Mouse (Mus musculus): ENCODE data around the gene Tead1. TPM values are rescaled to one million over a fixed set of nuclear protein-coding genes. Genes with fewer than 3 reads are reported as not detected.

Tead1 gene
- total RNA-seq, 4 experiments from 2014 or later: 166 to 191 (median 175) TPM

GRCm38 (mm10) chr7:112721859-112722258 is 42.7 kb downstream of the Tead1 start:
- DNase-seq (ENCODE audit: low spot score): no peak

GRCm38 (mm10) chr7:112728399-112728798 is 49.3 kb downstream of the Tead1 start:
- no peak for DNase-seq (ENCODE audit: low spot score)

GRCm38 (mm10) chr7:112730209-112730608 is 51.1 kb downstream of the Tead1 start:
- no peak for DNase-seq (ENCODE audit: low spot score)

DNA sequence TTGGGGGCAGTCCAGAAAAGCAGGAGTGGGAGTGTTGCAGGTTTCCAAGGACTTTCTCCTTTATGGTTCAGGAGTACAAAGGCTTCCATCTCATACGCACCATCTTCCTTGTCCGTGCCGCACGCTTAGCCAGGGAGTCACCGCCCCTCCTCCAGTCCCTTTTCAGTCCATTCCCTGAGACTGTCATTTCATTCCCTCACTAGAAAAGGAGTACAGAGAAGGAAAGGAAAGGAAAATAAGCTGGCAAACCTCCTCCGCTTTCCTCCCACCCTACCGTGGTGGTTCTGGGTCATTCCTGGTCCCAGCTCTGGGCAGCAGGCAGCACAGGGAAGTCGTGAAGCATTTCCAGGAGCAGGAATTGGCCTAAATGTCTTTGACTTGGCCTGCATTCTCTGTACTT is 52.5 kb downstream of the Tead1 start:
- no peak for DNase-seq (ENCODE audit: low spot score)

DNA sequence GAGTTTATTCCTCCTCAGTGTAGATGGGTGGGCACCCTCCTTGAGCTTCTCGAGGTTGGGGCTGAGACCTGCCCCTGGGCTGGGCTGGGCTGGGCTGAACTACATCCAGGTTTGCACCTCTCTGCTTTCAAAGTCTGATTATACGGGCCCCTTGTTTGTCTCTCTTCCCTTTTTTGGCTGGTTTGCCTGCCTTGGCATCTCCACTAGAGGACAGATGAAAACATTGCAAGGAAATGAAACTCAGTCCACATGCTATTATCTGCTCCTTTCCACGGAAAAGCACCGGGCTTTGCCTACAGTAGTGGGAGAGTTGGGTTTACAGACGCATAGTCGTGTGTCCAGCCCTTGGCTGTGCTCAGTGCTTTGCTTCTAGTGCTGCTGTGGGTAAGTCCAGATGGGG is 60.1 kb downstream of the Tead1 start:
- DNase-seq (ENCODE audit: low spot score): no peak

- DNase-seq (ENCODE audit: low spot score): peak; percentile 59
Observed at GRCm38 (mm10) chr7:112741790-112742189, 62.7 kb downstream of the Tead1 start.

DNA sequence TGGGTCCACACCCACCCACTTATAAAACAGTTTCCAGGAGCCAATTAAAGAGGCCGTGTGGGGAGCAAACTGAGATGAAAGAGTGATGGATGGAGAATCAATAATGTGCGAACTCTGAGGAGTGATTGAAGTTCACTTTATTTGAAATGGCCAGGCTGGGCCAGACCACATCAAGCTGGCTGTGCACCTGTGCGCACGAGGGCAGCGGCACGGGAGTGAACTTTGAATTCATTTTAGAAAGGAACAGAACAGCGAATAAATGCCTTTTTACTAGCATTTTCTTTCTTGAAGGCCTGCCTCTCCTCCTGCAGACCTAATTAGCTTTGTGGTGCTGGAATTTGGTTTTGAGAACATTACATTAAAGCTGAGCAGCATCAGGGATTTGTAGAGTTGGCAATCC is 63.9 kb downstream of the Tead1 start:
- no peak for DNase-seq (ENCODE audit: low spot score)

DNA sequence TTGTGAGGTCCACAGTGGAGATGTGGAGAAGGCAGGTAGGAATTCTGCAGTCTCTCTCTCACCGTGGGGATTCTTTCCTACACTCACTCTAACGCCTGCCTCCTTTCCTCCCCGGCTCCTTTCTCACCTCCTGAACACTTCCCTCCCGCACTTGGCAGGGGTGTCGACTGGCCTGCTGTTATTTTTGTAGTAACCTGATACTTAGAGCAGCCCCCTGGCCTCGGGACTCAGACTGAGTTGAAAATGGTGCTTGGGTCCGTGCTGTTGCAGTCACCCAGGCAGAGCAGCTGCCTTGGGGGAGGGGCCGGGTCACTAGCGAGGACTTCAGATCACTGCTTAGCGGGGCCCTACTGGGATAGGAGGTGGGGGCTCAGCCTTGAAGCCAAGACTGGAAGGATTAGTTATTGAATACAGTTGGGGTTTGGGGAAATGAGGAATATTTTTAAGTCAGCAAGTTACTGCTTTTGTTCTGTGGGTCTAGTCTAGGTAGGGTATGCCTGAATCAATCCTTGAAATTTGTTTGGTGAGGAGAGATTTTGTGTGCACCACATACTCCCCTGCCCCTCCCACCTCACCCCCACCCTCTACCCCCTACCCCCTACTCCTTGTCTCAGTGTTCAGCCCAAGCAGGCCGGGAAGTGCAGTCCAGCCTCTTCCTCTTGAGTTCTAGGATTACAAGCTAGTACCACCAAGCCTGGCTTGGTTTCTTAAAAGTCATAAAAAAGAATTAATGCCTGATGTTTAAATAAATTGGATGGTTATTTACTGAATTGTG is 64.7 kb downstream of the Tead1 start:
- DNase-seq (ENCODE audit: low spot score): no peak

DNA sequence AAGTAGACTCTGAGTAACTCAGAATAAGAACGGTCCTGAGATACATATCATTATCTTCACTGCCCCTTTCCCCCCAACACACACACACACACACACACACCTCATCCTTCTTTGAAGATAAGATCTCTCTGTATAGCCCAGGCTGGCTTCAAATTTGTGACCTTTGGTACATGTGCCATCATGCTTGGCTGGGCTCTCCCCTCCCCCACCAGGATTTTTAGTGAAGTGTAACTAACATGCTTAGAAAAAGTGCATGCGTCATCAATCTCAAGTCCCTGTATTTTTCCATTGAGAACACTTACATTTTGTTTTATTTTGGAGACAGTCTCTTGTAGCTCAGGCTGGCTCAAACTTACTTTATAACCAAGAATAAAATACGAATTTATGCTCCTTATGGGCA is 68.1 kb downstream of the Tead1 start:
- DNase-seq (ENCODE audit: low spot score): no peak

DNA sequence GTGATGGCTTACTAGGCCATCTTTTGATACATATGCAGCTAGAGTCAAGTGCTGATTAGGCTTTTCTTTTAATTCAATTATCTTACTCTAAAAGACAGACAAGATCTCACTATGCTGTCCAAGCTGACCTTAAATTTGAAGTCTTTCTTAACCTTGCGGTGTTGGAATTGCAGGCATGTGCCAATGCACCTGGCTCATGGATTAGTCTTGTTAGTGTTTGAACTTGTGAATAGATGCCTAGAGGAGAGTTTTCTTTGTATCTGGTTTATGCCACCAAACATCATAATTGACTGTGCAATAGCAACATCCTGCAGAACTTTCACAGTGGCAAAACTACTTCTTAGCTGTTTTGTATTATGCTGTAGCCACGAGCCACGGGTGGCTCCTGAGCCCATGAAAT is 68.7 kb downstream of the Tead1 start:
- DNase-seq (ENCODE audit: low spot score): no peak

- no peak for DNase-seq (ENCODE audit: low spot score)
Observed at GRCm38 (mm10) chr7:112748327-112748726, 69.2 kb downstream of the Tead1 start.

GRCm38 (mm10) chr7:112750101-112750500 is 71.0 kb downstream of the Tead1 start:
- no peak for DNase-seq (ENCODE audit: low spot score)

GRCm38 (mm10) chr7:112752311-112752710 is 73.2 kb downstream of the Tead1 start:
- no peak for DNase-seq (ENCODE audit: low spot score)

- no peak for DNase-seq (ENCODE audit: low spot score)
Observed at GRCm38 (mm10) chr7:112753314-112753713, 74.2 kb downstream of the Tead1 start.

GRCm38 (mm10) chr7:112759359-112759975 is 80.3 kb downstream of the Tead1 start:
- no peak for DNase-seq (ENCODE audit: low spot score)

- DNase-seq (ENCODE audit: low spot score): no peak
Observed at GRCm38 (mm10) chr7:112760293-112760692, 81.2 kb downstream of the Tead1 start.

DNA sequence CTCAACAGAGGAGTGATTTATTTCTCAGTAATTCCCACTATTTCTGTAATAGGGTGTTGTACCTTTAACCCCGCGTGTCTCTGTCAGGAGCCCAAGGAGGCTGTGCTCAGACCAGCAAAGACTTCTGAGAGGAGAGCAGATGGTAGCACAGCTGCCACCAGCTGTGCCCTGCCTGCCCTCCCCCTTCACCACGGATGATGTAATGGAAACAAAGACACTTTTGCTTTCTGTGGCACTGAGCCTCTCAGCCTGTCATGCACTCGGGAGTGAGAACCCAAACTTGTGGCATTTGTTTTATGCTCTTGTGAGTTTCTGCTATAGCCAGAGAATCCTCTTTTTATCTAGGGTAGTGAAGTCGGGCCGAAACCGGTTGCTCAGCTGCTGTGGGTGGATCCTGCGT is 81.7 kb downstream of the Tead1 start:
- DNase-seq (ENCODE audit: low spot score): peak; percentile 62

GRCm38 (mm10) chr7:112762870-112763269 is 83.8 kb downstream of the Tead1 start:
- no peak for DNase-seq (ENCODE audit: low spot score)

- peak; percentile 74 for DNase-seq (ENCODE audit: low spot score)
Observed at GRCm38 (mm10) chr7:112763513-112763912, 84.4 kb downstream of the Tead1 start.

DNA sequence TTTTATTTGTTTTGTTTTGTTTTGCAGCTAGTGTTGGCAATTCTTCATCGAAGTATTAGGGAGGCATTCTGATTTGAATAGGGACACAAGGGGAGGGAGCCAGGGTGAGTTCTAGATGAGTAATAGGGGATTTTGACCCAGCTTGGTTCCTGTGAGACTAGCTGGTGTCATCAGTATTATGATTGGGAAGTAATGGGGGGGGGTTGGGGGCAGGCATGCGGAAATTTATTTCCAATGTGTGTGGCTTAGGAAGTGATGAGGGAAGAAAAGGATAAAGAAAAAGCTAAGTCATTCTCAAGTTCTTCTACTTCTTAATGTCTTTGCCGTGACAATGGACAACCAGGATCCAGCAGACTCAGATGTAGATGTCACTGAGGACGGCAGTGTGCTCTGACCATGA is 85.8 kb downstream of the Tead1 start:
- DNase-seq (ENCODE audit: low spot score): no peak

DNA sequence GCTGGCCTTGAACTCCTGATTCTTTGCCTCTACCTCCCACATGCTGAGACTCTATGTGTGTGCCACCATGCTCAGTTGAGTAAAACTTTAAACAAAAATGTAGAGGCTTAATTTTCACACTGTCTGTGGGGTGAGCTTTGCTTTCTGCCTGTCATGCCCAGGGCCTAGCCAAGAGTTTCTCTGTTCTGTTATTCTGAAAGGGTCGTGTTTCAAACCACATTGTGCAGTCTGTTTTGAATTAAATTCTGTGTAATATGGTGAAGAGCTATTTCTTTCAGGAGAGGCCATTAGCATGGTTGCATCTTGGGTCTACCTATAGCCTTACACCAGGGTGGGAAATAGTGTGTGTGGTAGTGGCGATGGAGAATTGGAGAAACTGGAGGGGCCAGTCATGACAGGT is 90.7 kb downstream of the Tead1 start:
- no peak for DNase-seq (ENCODE audit: low spot score)

- no peak for DNase-seq (ENCODE audit: low spot score)
Observed at GRCm38 (mm10) chr7:112771461-112771860, 92.3 kb downstream of the Tead1 start.

DNA sequence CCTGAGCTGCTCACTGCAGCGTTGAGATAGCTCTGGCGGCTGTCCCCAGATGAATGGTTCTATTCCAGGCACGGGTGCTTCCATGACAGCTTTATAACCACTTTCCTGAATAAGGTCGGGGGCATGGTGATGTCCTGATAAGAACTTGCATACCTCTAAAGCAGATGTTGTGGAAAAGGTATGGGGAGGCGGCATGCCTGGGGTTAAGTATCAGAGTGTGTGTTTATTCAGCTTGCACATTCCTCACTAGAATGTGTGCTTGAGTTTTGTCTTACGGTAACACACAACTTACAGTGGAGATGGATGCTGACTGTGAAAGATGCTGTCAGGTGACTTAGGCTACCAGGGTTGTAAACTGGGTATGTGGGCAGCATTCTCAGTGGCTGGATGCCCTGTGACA is 93.7 kb downstream of the Tead1 start:
- no peak for DNase-seq (ENCODE audit: low spot score)
